Mouse (Mus musculus): ENCODE measurements around the gene Gtf2ird1. TPM values are rescaled to one million over a fixed set of nuclear protein-coding genes. Genes with fewer than 3 reads are reported as not detected.

The Gtf2ird1 gene
- polyA plus RNA-seq (2012), result 63.1 TPM in 2 replicates

DNA sequence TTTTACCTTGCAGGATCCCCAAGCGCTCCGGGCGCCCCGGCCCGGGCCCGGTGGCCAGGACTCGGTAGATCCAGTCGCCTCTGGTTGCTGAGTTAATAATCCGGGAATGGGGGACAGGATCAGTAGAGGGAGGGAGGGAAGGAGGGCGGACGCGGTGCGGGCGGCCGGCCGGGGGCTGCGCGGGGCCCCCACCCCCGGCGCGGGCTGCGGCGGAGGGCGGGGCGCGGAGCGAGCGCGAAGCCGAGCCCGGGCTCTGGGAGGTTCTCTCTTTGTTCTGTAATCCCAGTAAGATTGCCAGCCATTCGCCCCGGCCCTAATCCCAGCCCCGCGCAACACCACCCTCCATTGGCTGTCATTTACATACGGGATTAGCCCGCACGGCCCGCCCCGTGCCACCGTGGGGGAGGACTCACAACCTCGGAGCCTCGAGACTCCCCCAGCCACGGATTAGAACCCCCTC is at the start of gene Gtf2ird1:
TSS of gene Gtf2ird1 (minus strand) at position 214 of the 460 bp plus-strand sequence.

GRCm38 (mm10) chr5:134314688-134315622 is 141.6 kb downstream of the Gtf2ird1 start, which contains the start of gene Gtf2i:
Gene Gtf2i, minus strand, starts transcription at chr5:134314760.

Other genes with a start within 250 kb of the Gtf2ird1 start
- 233 and 362 TPM in 2 replicates for gene Ncf1, start 227.1 kb downstream of the Gtf2ird1 start, polyA plus RNA-seq (2012)
- 343 and 347 TPM in 2 replicates for gene Gtf2i, start 142.0 kb downstream of the Gtf2ird1 start, polyA plus RNA-seq (2012)
- 23.7 and 32.3 TPM in 2 replicates for gene Clip2, start 95.7 kb upstream of the Gtf2ird1 start, polyA plus RNA-seq (2012)
- gene Syna, start 103.5 kb upstream of the Gtf2ird1 start, polyA plus RNA-seq (2012), result 0.05 TPM in 1 of 2 replicates, not detected in the other
- 60.4 and 80.7 TPM in 2 replicates for gene Rfc2, start 124.7 kb upstream of the Gtf2ird1 start, polyA plus RNA-seq (2012)
- 48.1 and 72.4 TPM in 2 replicates for gene Lat2, start 158.3 kb upstream of the Gtf2ird1 start, polyA plus RNA-seq (2012)
- gene Eif4h, start 182.8 kb upstream of the Gtf2ird1 start, polyA plus RNA-seq (2012), result 292 and 303 TPM in 2 replicates
- 55.2 and 63.6 TPM in 2 replicates for gene Limk1, start 231.9 kb upstream of the Gtf2ird1 start, polyA plus RNA-seq (2012)

Data from megakaryocyte-erythroid progenitor cell, adult 5 weeks (primary cell).